Mouse (Mus musculus) ES-Bruce4 (cell line): Measurements from ENCODE around the gene Ssna1.
A peak's percentile ranks its signal among the peaks of the same experiment; 100 is the strongest.

ENCODE experiments used
- CTCF ChIP-seq: IDR thresholded peaks from one replicate; pipeline ENCODE4 v1.8.1; 2011; ENCODE audit warnings: low read depth, low read length
- EP300 ChIP-seq: IDR thresholded peaks from 2 replicates; pipeline ENCODE4 v1.6.1; 2011; ENCODE audit warnings: low read depth, low read length; ENCODE audit not compliant: insufficient read depth
- POLR2A ChIP-seq: IDR thresholded peaks from one replicate; pipeline ENCODE4 v1.8.1; 2011; ENCODE audit warnings: low read length; ENCODE audit not compliant: insufficient read depth

GRCm38 (mm10) chr2:25236614-25237013 lies 35.6 kb downstream of the Ssna1 start, which contains the start of gene Rnf224:
- TF ChIP-seq CTCF (no peak), POLR2A (no peak), EP300 (peak; percentile 59; the same call in 1 of the 2 replicates)
